Mouse (Mus musculus): Measurements from ENCODE around the gene Chchd10. TPM values are rescaled to one million over a fixed set of nuclear protein-coding genes. Genes with fewer than 3 reads are reported as not detected.

The Chchd10 gene
- total and polyA plus RNA-seq, 3 experiments: 147 to 540 (median 254) TPM

DNA sequence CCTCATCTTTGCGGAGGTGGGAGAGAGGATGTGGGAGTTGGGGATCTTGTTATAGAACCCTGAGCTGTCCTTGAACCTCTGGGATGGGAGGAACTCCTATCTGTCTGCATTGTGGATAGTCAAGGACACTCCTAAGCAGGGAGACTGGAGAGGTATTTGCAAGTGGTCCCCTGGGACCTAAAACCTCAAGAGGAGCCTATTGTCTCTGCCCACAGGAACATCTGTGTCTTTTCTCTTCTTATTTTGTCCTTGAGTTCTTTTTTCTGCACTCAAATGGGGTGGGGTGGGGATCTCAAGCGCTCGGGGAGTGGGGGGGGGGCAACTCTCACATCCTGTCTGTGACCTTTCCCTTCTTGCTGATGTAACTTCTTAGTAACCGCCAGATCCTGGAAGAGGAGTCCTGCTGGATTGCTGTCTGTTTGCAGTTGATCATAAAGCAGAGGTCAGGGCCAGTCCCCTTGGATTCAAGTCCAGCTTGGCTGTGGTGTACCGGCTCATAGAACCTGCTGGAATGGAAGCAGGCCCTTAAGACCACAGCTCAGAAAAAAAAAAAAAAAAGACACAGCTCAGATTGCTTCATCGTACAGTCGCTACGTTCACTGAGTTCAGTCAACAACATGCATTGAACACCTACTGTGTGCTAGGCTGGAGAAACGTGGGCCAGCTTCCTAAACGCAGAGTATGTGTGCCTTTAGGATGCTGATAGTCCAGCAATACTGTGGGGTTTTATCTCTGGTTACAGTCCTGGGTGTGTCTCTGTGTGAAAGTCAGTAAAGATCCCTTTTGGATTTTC, 5.1 kb downstream of the Chchd10 start:
- H3K4me1 ChIP-seq (ENCODE audit: control insufficient read depth in 1 of 2, insufficient read depth in 2 of 2): peaks cover 22 to 63% of the 10 kb centered on the region in 2 experiments
- H3K79me2 ChIP-seq (replicated peaks; ENCODE audit: control insufficient read depth, extremely low read depth, insufficient read depth, poor library complexity, severe bottlenecking): no peaks in the 10 kb centered on the region
- in situ Hi-C loops (cut with MboI; ENCODE audit: low pct_ligation_motif_present, low pct_unique_long_range_greater_than_20kb, low sequenced_read_pairs): loop anchor here (5.0 kb wide), 1 partner anchor 41 kb away; no protein-coding TSS in a partner anchor
- TF ChIP-seq ZC3H11A (IDR thresholded peaks at IDR 0.05; ENCODE audit: low read depth, low read length): no peak
- peak; percentile 70; the same call in 1 of the 2 replicates for TF ChIP-seq SIN3A (IDR thresholded peaks at IDR 0.05; ENCODE audit: low read length)
- TF ChIP-seq ZNF384 (IDR thresholded peaks at IDR 0.05; ENCODE audit: low read depth, low read length): peak; percentile 84
- no peak for TF ChIP-seq MYC (IDR thresholded peaks at IDR 0.05; ENCODE audit: low read depth, low read length)
- TF ChIP-seq TBP (conservative IDR thresholded peaks at IDR 0.05; ENCODE audit: low read depth, low read length): 0 out of 2 replicates have a peak, but pooled peaks have one; percentile 39
- TF ChIP-seq E2F4 (IDR thresholded peaks at IDR 0.05; ENCODE audit: insufficient replicate concordance, low read depth, low read length): no peak
- no peak for TF ChIP-seq USF1 (IDR thresholded peaks at IDR 0.05; ENCODE audit: low read depth, low read length)
- no peak for TF ChIP-seq CTCF (conservative IDR thresholded peaks at IDR 0.05 in 1 of 2, IDR thresholded peaks at IDR 0.05 in 1 of 2; ENCODE audit: low read depth in 2 of 2, low read length in 2 of 2)
- TF ChIP-seq NRF1 (IDR thresholded peaks at IDR 0.05; ENCODE audit: low read depth, low read length): no peak
- TF ChIP-seq UBTF (IDR thresholded peaks at IDR 0.05; ENCODE audit: low read depth, low read length): no peak
- TF ChIP-seq ZKSCAN1 (IDR thresholded peaks at IDR 0.05; ENCODE audit: borderline replicate concordance, low read depth, low read length): peak; percentile 96
- no peak for TF ChIP-seq JUN (IDR thresholded peaks at IDR 0.05; ENCODE audit: insufficient read depth, low read depth, low read length)
- no peak for TF ChIP-seq PAX5 (IDR thresholded peaks at IDR 0.05; ENCODE audit: low read length)
- peak; percentile 67 for TF ChIP-seq ETS1 (conservative IDR thresholded peaks at IDR 0.05; ENCODE audit: low read depth, low read length)
- no peak for TF ChIP-seq CHD2 (IDR thresholded peaks at IDR 0.05; ENCODE audit: low read length)
- peak; percentile 72; the same call in 1 of the 2 replicates for TF ChIP-seq MAZ (IDR thresholded peaks at IDR 0.05; ENCODE audit: low read depth, low read length)
- peak; percentile 59; the same call in 1 of the 2 replicates for TF ChIP-seq MAFK (IDR thresholded peaks at IDR 0.05; ENCODE audit: insufficient replicate concordance, low read length)
- TF ChIP-seq RCOR1 (conservative IDR thresholded peaks at IDR 0.05; ENCODE audit: low read depth, low read length): no peak
- TF ChIP-seq MEF2A (IDR thresholded peaks at IDR 0.05; ENCODE audit: borderline replicate concordance, low read depth, low read length): peak; percentile 63; the same call in 1 of the 2 replicates
- no peak for TF ChIP-seq GABPA (IDR thresholded peaks at IDR 0.05; ENCODE audit: insufficient replicate concordance, low read depth, low read length)
- TF ChIP-seq MXI1 (IDR thresholded peaks at IDR 0.05; ENCODE audit: low read depth, low read length): no peak
- peak; percentile 37; the same call in 1 of the 2 replicates for TF ChIP-seq BHLHE40 (IDR thresholded peaks at IDR 0.05; ENCODE audit: low read depth, low read length)
- no peak; the same call in 1 of the 2 replicates for TF ChIP-seq CHD1 (IDR thresholded peaks at IDR 0.05; ENCODE audit: low read depth, low read length)
- TF ChIP-seq HCFC1 (IDR thresholded peaks at IDR 0.05; ENCODE audit: low read depth, low read length): no peak; the same call in 1 of the 2 replicates
- no peak for TF ChIP-seq NELFE (IDR thresholded peaks at IDR 0.05; ENCODE audit: low read depth, low read length)
- no peak for TF ChIP-seq USF2 (conservative IDR thresholded peaks at IDR 0.05; ENCODE audit: low read depth, low read length)
- 0 out of 2 replicates have a peak, but pooled peaks have one; percentile 52 for TF ChIP-seq KAT2A (IDR thresholded peaks at IDR 0.05; ENCODE audit: insufficient replicate concordance, low read length)
- peak; percentile 52; the same call in 1 of the 2 replicates for TF ChIP-seq IRF4 (IDR thresholded peaks at IDR 0.05; ENCODE audit: low read depth, low read length)
- no peak for TF ChIP-seq SMC3 (IDR thresholded peaks at IDR 0.05; ENCODE audit: low read depth, low read length)
- TF ChIP-seq EP300 (IDR thresholded peaks at IDR 0.05; ENCODE audit: low read length): peak; percentile 80
- no peak for TF ChIP-seq ZMIZ1 (IDR thresholded peaks at IDR 0.05; ENCODE audit: low read depth, low read length)
- TF ChIP-seq MAX (IDR thresholded peaks at IDR 0.05; ENCODE audit: low read length): no peak
- no peak for TF ChIP-seq POLR2A (IDR thresholded peaks at IDR 0.05; ENCODE audit: low read depth, low read length)
- no peak for TF ChIP-seq JUND (conservative IDR thresholded peaks at IDR 0.05; ENCODE audit: low read depth, low read length)
- peak; percentile 84 for TF ChIP-seq TCF12 (IDR thresholded peaks at IDR 0.05; ENCODE audit: low read depth, low read length)
- TF ChIP-seq POLR2AphosphoS2 (IDR thresholded peaks at IDR 0.05; ENCODE audit: low read depth, low read length): no peak
- TF ChIP-seq ELF1 (IDR thresholded peaks at IDR 0.05; ENCODE audit: low read depth, low read length): no peak
- no peak for TF ChIP-seq RAD21 (IDR thresholded peaks at IDR 0.05; ENCODE audit: low read depth, low read length)
- H3K9ac ChIP-seq (ENCODE audit: insufficient read depth, low read depth): peak overlapping the region; percentile 75
- H3K4me3 ChIP-seq (replicated peaks in 1 of 3; ENCODE audit: low read depth in 2 of 3, low read length in 2 of 3, poor library complexity in 1 of 3): peak overlapping the region in 2 of 3 experiments; percentile 40 to 49
- no peaks in the 10 kb centered on the region for H3K9me3 ChIP-seq (replicated peaks; ENCODE audit: low read length)
- peaks cover 0 to 15% of the 10 kb centered on the region in 2 experiments for H3K36me3 ChIP-seq (replicated peaks in 1 of 2; ENCODE audit: control insufficient read depth in 1 of 2, insufficient read depth in 1 of 2, low read length in 1 of 2)
- H3K27ac ChIP-seq (ENCODE audit: insufficient read depth, low read depth): peak overlapping the region; percentile 99
- DNase-seq (ENCODE audit: extremely low read depth): peak; percentile 90
- dilution Hi-C loops (cut with MboI; ENCODE audit: extremely low pct_ligation_motif_present, extremely low pct_unique_long_range_greater_than_20kb, low sequenced_read_pairs): no loop called here
- peaks cover 8% of the 10 kb centered on the region for H3K27me3 ChIP-seq (replicated peaks)
- peak overlapping the region; percentile 90 for H3K4me2 ChIP-seq (ENCODE audit: insufficient read depth, low read depth, poor library complexity, severe bottlenecking)

Data from CH12.LX (cell line).